Mouse (Mus musculus): ENCODE data around the gene Tagln2.

Tagln2 gene

GRCm38 (mm10) chr1:172481540-172482280, 18.1 kb upstream of the Tagln2 start, which contains the start of gene Igsf9:
Gene Igsf9 (plus strand): TSS chr1:172481788.
- peak; percentile 96 for DNase-seq (ENCODE audit: low spot score)

GRCm38 (mm10) chr1:172482518-172483360, 17.1 kb upstream of the Tagln2 start:
- peak; percentile 43 for DNase-seq (ENCODE audit: low spot score)

GRCm38 (mm10) chr1:172483361-172483660, 16.5 kb upstream of the Tagln2 start:
- peak; percentile 42 for DNase-seq (ENCODE audit: low spot score)

- no peak for DNase-seq (ENCODE audit: low spot score)
Measured at GRCm38 (mm10) chr1:172484236-172484635, 15.6 kb upstream of the Tagln2 start.

GRCm38 (mm10) chr1:172484671-172485070, 15.2 kb upstream of the Tagln2 start:
- DNase-seq (ENCODE audit: low spot score): no peak

GRCm38 (mm10) chr1:172485821-172486220, 14.0 kb upstream of the Tagln2 start:
- no peak for DNase-seq (ENCODE audit: low spot score)

- DNase-seq (ENCODE audit: low spot score): no peak
Measured at GRCm38 (mm10) chr1:172486236-172486635, 13.6 kb upstream of the Tagln2 start.

GRCm38 (mm10) chr1:172486651-172487050, 13.2 kb upstream of the Tagln2 start:
- no peak for DNase-seq (ENCODE audit: low spot score)

GRCm38 (mm10) chr1:172487859-172488258, 12.0 kb upstream of the Tagln2 start:
- DNase-seq (ENCODE audit: low spot score): no peak

GRCm38 (mm10) chr1:172488831-172489230, 11.0 kb upstream of the Tagln2 start:
- DNase-seq (ENCODE audit: low spot score): no peak

GRCm38 (mm10) chr1:172489585-172490250, 10.1 kb upstream of the Tagln2 start:
- DNase-seq (ENCODE audit: low spot score): no peak

GRCm38 (mm10) chr1:172490261-172490661, 9.6 kb upstream of the Tagln2 start:
- peak; percentile 90 for DNase-seq (ENCODE audit: low spot score)

GRCm38 (mm10) chr1:172492047-172492446, 7.8 kb upstream of the Tagln2 start:
- DNase-seq (ENCODE audit: low spot score): no peak

GRCm38 (mm10) chr1:172493516-172493915, 6.3 kb upstream of the Tagln2 start:
- peak; percentile 37 for DNase-seq (ENCODE audit: low spot score)

- no peak for DNase-seq (ENCODE audit: low spot score)
Measured at GRCm38 (mm10) chr1:172496030-172496429, 3.8 kb upstream of the Tagln2 start.

GRCm38 (mm10) chr1:172497428-172497827, 2.4 kb upstream of the Tagln2 start:
- DNase-seq (ENCODE audit: low spot score): no peak

GRCm38 (mm10) chr1:172500451-172501370, 864 bp downstream of the Tagln2 start:
- DNase-seq (ENCODE audit: low spot score): peak; percentile 86

GRCm38 (mm10) chr1:172501371-172502144, 1.7 kb downstream of the Tagln2 start:
- DNase-seq (ENCODE audit: low spot score): peak; percentile 77

- DNase-seq (ENCODE audit: low spot score): peak; percentile 57
Measured at GRCm38 (mm10) chr1:172502145-172503110, 2.6 kb downstream of the Tagln2 start.
